Comparison of ENCODE assay signal across 7 mouse cellular contexts in the genomic region with DNA sequence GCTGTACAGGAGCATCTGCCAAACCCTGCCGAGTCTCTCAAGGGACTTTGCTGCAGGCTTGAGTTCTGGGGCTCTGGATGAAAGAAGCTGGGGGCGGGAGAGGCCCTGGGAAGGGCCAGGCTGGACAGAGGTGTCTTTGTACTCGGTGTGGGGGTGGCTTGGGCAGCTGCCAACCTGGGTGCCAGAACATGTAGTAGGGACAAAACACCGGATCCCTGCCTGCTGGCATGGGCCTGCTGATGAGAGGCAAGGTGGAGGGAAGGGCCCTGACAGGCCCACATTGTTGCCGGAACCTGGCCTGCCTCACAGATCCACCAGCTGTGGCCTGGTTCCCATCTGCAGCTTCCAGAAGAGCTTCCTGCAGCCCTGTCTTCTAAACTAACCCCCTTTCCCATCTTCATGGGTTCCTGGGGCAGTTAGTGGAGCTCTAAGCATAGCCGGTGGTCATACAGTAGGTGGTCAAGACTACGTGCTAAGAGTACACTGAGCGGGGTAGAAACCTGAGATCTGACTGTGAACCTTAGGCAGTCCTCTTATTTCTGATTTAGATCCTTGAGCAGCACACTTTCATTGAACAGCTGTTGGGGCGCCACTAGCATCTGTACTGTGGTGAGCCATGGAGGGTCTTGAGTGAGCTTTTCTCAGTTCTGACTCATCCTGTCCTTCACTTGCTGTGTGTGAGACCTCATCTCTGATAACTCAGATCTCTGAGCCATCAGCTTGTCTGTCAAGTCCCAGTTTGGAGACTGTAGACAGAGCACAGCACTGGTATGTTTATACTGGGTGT. TPM values are rescaled to one million over a fixed set of nuclear protein-coding genes. Genes with fewer than 3 reads are reported as not detected.
DNase-seq lines count a peak whose midpoint lies in the region; ATAC-seq and TF ChIP-seq lines count a peak whose summit lies in the region.

No protein-coding gene starts in this region.

- no peak for TF ChIP-seq POLR2A in olfactory bulb, adult 2 months (IDR thresholded peaks at IDR 0.05; ENCODE audit: insufficient read depth, low read depth, low read length)

- no peak for TF ChIP-seq CTCF in heart, postnatal 0 days (IDR thresholded peaks at IDR 0.05; ENCODE audit: low read depth)
- no peak for TF ChIP-seq CTCF in olfactory bulb, adult 2 months (IDR thresholded peaks at IDR 0.05; ENCODE audit: insufficient read depth, low read depth, low read length)

- no peak overlapping the region for H3K4me3 ChIP-seq in embryonic facial prominence, embryonic 13.5 days
- H3K4me3 ChIP-seq in heart, postnatal 0 days (ENCODE audit: low read depth, low read length), result no peak overlapping the region
- H3K4me3 ChIP-seq in olfactory bulb, adult 2 months (ENCODE audit: insufficient read depth, low read depth, low read length), result no peak overlapping the region

- peak overlapping the region; percentile 16; the same call in 1 of the 2 replicates for H3K27ac ChIP-seq in embryonic facial prominence, embryonic 13.5 days
- peak overlapping the region; percentile 33; the same call in 1 of the 2 replicates for H3K27ac ChIP-seq in heart, postnatal 0 days (ENCODE audit: low read depth)
- peak overlapping the region; percentile 79 for H3K27ac ChIP-seq in olfactory bulb, adult 2 months (ENCODE audit: insufficient read depth, low read depth, low read length)

- peak; percentile 10 for DNase-seq in thymus, postnatal 14 days
- DNase-seq in thymus, postnatal 10 days (ENCODE audit: low spot score in 2 of 2), result no peak
- DNase-seq in heart, postnatal 0 days (ENCODE audit: low spot score), result no peak
- peak; percentile 93 for DNase-seq in layer of hippocampus, adult 9-11 months
- no peak for DNase-seq in thymus, postnatal 0 days (ENCODE audit: low spot score)

- peak overlapping the region; percentile 52; the same call in 1 of the 2 replicates for H3K9ac ChIP-seq in embryonic facial prominence, embryonic 13.5 days
- H3K9ac ChIP-seq in heart, postnatal 0 days (replicated peaks; ENCODE audit: low read depth, low read length), result peak overlapping the region; percentile 38; the same call in 1 of the 2 replicates

- peak overlapping the region; percentile 24 for H3K4me2 ChIP-seq in embryonic facial prominence, embryonic 13.5 days
- no peak overlapping the region for H3K4me2 ChIP-seq in heart, postnatal 0 days (ENCODE audit: low read depth, low read length)

- H3K9me3 ChIP-seq in embryonic facial prominence, embryonic 13.5 days, result no peaks in the 10 kb centered on the region
- no peaks in the 10 kb centered on the region for H3K9me3 ChIP-seq in heart, postnatal 0 days (replicated peaks; ENCODE audit: control insufficient read depth, low read length)

- peaks cover 16% of the 10 kb centered on the region for H3K27me3 ChIP-seq in embryonic facial prominence, embryonic 13.5 days
- H3K27me3 ChIP-seq in heart, postnatal 0 days (ENCODE audit: control insufficient read depth, insufficient read depth, low read length), result no peaks in the 10 kb centered on the region

- no peak for TF ChIP-seq EP300 in heart, postnatal 0 days (IDR thresholded peaks at IDR 0.05; ENCODE audit: low read depth)

- WGBS in embryonic facial prominence, embryonic 13.5 days, result 77% methylated on average over 9 of the region's 9 CpGs
- WGBS in heart, postnatal 0 days, result 56% methylated on average over 9 of the region's 9 CpGs
- WGBS in olfactory bulb, adult 2 months, result 41% methylated on average over 9 of the region's 9 CpGs

- H3K36me3 ChIP-seq in embryonic facial prominence, embryonic 13.5 days, result no peaks in the 10 kb centered on the region
- no peaks in the 10 kb centered on the region for H3K36me3 ChIP-seq in heart, postnatal 0 days (replicated peaks; ENCODE audit: control insufficient read depth, insufficient read depth, low read length)

- peaks cover 34% of the 10 kb centered on the region for H3K4me1 ChIP-seq in embryonic facial prominence, embryonic 13.5 days
- H3K4me1 ChIP-seq in heart, postnatal 0 days (ENCODE audit: control insufficient read depth, insufficient read depth), result peaks cover 24% of the 10 kb centered on the region
- peaks cover 30% of the 10 kb centered on the region for H3K4me1 ChIP-seq in olfactory bulb, adult 2 months (ENCODE audit: control insufficient read depth, insufficient read depth, low read length)

- ATAC-seq in embryonic facial prominence, embryonic 13.5 days (ENCODE audit: insufficient number of reproducible peaks, insufficient read depth, low FRiP score, low TSS enrichment, low read depth), result no peak
- no peak for ATAC-seq in heart, postnatal 0 days (ENCODE audit: insufficient read depth, low read depth)

RNA-seq across cellular contexts. Expression of a gene that starts 4.4 kb away (rescaled TPM):
- 47.8 and 59.4 TPM in 2 replicates for polyA plus RNA-seq in embryonic facial prominence, embryonic 13.5 days (2015; fragmentation: Nextera tagmentation; extraction: Ambion mirVana)
- 68.4 and 178 TPM in 2 replicates for total RNA-seq in heart, postnatal 0 days (2014; rRNA removed; ENCODE audit: low replicate concordance)
- 62.1 and 68.5 TPM in 2 replicates for polyA plus RNA-seq in heart, postnatal 0 days (2015; fragmentation: Nextera tagmentation; extraction: Ambion mirVana)
- not detected in 2 replicates for polyA plus RNA-seq in olfactory bulb, adult 2 months (2012; ENCODE audit: insufficient read depth, insufficient read length, low replicate concordance, missing spikeins)
- 32.4 and 33.8 TPM in 2 replicates for polyA plus RNA-seq in thymus, postnatal 0 days (2015; fragmentation: Nextera tagmentation; extraction: Ambion mirVana)

RNA-seq across cellular contexts. Expression of a gene that starts 6.6 kb away (rescaled TPM):
- not detected in 2 replicates for polyA plus RNA-seq in embryonic facial prominence, embryonic 13.5 days (2015; fragmentation: Nextera tagmentation; extraction: Ambion mirVana)
- 0.50 TPM in 1 of 2 replicates, not detected in the other for total RNA-seq in heart, postnatal 0 days (2014; rRNA removed; ENCODE audit: low replicate concordance)
- 0.12 TPM in 2 replicates for polyA plus RNA-seq in heart, postnatal 0 days (2015; fragmentation: Nextera tagmentation; extraction: Ambion mirVana)
- polyA plus RNA-seq in olfactory bulb, adult 2 months (2012; ENCODE audit: insufficient read depth, insufficient read length, low replicate concordance, missing spikeins), result not detected in 2 replicates
- polyA plus RNA-seq in thymus, postnatal 0 days (2015; fragmentation: Nextera tagmentation; extraction: Ambion mirVana), result 1.1 and 1.3 TPM in 2 replicates

RNA-seq across cellular contexts. Expression of a gene that starts 14.4 kb away (rescaled TPM):
- polyA plus RNA-seq in embryonic facial prominence, embryonic 13.5 days (2015; fragmentation: Nextera tagmentation; extraction: Ambion mirVana), result 0.55 and 1.1 TPM in 2 replicates
- 0.08 TPM in 1 of 2 replicates, not detected in the other for total RNA-seq in heart, postnatal 0 days (2014; rRNA removed; ENCODE audit: low replicate concordance)
- 0.23 and 0.37 TPM in 2 replicates for polyA plus RNA-seq in heart, postnatal 0 days (2015; fragmentation: Nextera tagmentation; extraction: Ambion mirVana)
- not detected in 2 replicates for polyA plus RNA-seq in olfactory bulb, adult 2 months (2012; ENCODE audit: insufficient read depth, insufficient read length, low replicate concordance, missing spikeins)
- polyA plus RNA-seq in thymus, postnatal 0 days (2015; fragmentation: Nextera tagmentation; extraction: Ambion mirVana), result 13.0 and 13.1 TPM in 2 replicates

RNA-seq across cellular contexts. Expression of a gene that starts 18.9 kb away (rescaled TPM):
- 224 and 244 TPM in 2 replicates for polyA plus RNA-seq in embryonic facial prominence, embryonic 13.5 days (2015; fragmentation: Nextera tagmentation; extraction: Ambion mirVana)
- 333 and 425 TPM in 2 replicates for total RNA-seq in heart, postnatal 0 days (2014; rRNA removed; ENCODE audit: low replicate concordance)
- 210 and 212 TPM in 2 replicates for polyA plus RNA-seq in heart, postnatal 0 days (2015; fragmentation: Nextera tagmentation; extraction: Ambion mirVana)
- polyA plus RNA-seq in olfactory bulb, adult 2 months (2012; ENCODE audit: insufficient read depth, insufficient read length, low replicate concordance, missing spikeins), result not detected in 2 replicates
- 340 and 346 TPM in 2 replicates for polyA plus RNA-seq in thymus, postnatal 0 days (2015; fragmentation: Nextera tagmentation; extraction: Ambion mirVana)

RNA-seq across cellular contexts. Expression of a gene that starts 24.4 kb away (rescaled TPM):
- 4.8 and 7.7 TPM in 2 replicates for polyA plus RNA-seq in embryonic facial prominence, embryonic 13.5 days (2015; fragmentation: Nextera tagmentation; extraction: Ambion mirVana)
- 0.04 and 12.6 TPM in 2 replicates for total RNA-seq in heart, postnatal 0 days (2014; rRNA removed; ENCODE audit: low replicate concordance)
- 0.59 and 1.6 TPM in 2 replicates for polyA plus RNA-seq in heart, postnatal 0 days (2015; fragmentation: Nextera tagmentation; extraction: Ambion mirVana)
- polyA plus RNA-seq in olfactory bulb, adult 2 months (2012; ENCODE audit: insufficient read depth, insufficient read length, low replicate concordance, missing spikeins), result not detected in 2 replicates
- polyA plus RNA-seq in thymus, postnatal 0 days (2015; fragmentation: Nextera tagmentation; extraction: Ambion mirVana), result 9.4 and 11.2 TPM in 2 replicates

Comparison
In these comparisons a context has a peak if more than half of its experiments do, and no peak if none do; other contexts are left out.
1. DNase-seq: peak in thymus, postnatal 14 days (single experiment) and layer of hippocampus, adult 9-11 months (single experiment); none in thymus, postnatal 10 days (0 of 2), heart, postnatal 0 days (single experiment) and thymus, postnatal 0 days (single experiment).
2. H3K27ac ChIP-seq: peak in every context shown above with its lines; median percentile 79 in olfactory bulb, adult 2 months; 33 in heart, postnatal 0 days; 16 in embryonic facial prominence, embryonic 13.5 days.